Mouse (Mus musculus) spleen, adult 18-20 months (tissue): ENCODE results near the gene Snx27.

Source experiments
- DNase-seq, 2 experiments: peaks; one replicate each; pipeline ENCODE4 v3.0.0; 2022; ENCODE audit warnings: mixed read lengths in 2 of 2

Snx27 gene

GRCm38 (mm10) chr3:94565557-94565956 is 17.0 kb downstream of the Snx27 start:
- DNase-seq = no peak

- DNase-seq = no peak
These were observed 17.4 kb downstream of the Snx27 start for GRCm38 (mm10) chr3:94565127-94565526.

- no peak for DNase-seq
These were observed 18.0 kb downstream of the Snx27 start for GRCm38 (mm10) chr3:94564356-94565010.

- DNase-seq = no peak
These were observed 19.4 kb downstream of the Snx27 start for GRCm38 (mm10) chr3:94563163-94563562.

GRCm38 (mm10) chr3:94559931-94560429 is 22.5 kb downstream of the Snx27 start:
- no peak for DNase-seq

- DNase-seq = no peak
These were observed 33.5 kb downstream of the Snx27 start for GRCm38 (mm10) chr3:94549041-94549440.

GRCm38 (mm10) chr3:94537187-94537586 is 45.3 kb downstream of the Snx27 start:
- DNase-seq = no peak

GRCm38 (mm10) chr3:94533968-94534367 is 48.5 kb downstream of the Snx27 start:
- peak in 1 of 2 experiments; percentile 13 for DNase-seq

GRCm38 (mm10) chr3:94526731-94527130 is 55.8 kb downstream of the Snx27 start:
- DNase-seq = no peak

GRCm38 (mm10) chr3:94506664-94507063 is 75.9 kb downstream of the Snx27 start:
- DNase-seq = no peak

- DNase-seq = no peak
These were observed 80.3 kb downstream of the Snx27 start for GRCm38 (mm10) chr3:94502243-94502642.

GRCm38 (mm10) chr3:94497162-94497561 is 85.4 kb downstream of the Snx27 start:
- no peak for DNase-seq

GRCm38 (mm10) chr3:94487581-94487980 is 94.9 kb downstream of the Snx27 start:
- no peak for DNase-seq

- DNase-seq = no peak
These were observed 96.6 kb downstream of the Snx27 start for GRCm38 (mm10) chr3:94485922-94486321.

GRCm38 (mm10) chr3:94483790-94484439 is 98.6 kb downstream of the Snx27 start:
- no peak for DNase-seq

- no peak for DNase-seq
These were observed 99.6 kb downstream of the Snx27 start for GRCm38 (mm10) chr3:94482764-94483385.

- no peak for DNase-seq
These were observed 101.1 kb downstream of the Snx27 start for GRCm38 (mm10) chr3:94481429-94481828.

- DNase-seq = no peak
These were observed 102.1 kb downstream of the Snx27 start, which contains the start of gene Riiad1 for GRCm38 (mm10) chr3:94480291-94480884. Riiad1 (minus strand) TSS chr3:94480341.

GRCm38 (mm10) chr3:94479564-94479963 is 103.0 kb downstream of the Snx27 start:
- DNase-seq = no peak

- no peak for DNase-seq
These were observed 103.8 kb downstream of the Snx27 start for GRCm38 (mm10) chr3:94478591-94479169.

- no peak for DNase-seq
These were observed 104.5 kb downstream of the Snx27 start, which contains the start of gene Celf3 for GRCm38 (mm10) chr3:94477981-94478422. Celf3 (plus strand) TSS chr3:94478295.

GRCm38 (mm10) chr3:94477444-94477843 is 105.1 kb downstream of the Snx27 start:
- no peak for DNase-seq
